Mouse (Mus musculus): ENCODE measurements around the gene Arsb. TPM values are rescaled to one million over a fixed set of nuclear protein-coding genes. Genes with fewer than 3 reads are reported as not detected.

Gene Arsb
- polyA plus RNA-seq, 1 experiment, result 49.7 TPM

DNA sequence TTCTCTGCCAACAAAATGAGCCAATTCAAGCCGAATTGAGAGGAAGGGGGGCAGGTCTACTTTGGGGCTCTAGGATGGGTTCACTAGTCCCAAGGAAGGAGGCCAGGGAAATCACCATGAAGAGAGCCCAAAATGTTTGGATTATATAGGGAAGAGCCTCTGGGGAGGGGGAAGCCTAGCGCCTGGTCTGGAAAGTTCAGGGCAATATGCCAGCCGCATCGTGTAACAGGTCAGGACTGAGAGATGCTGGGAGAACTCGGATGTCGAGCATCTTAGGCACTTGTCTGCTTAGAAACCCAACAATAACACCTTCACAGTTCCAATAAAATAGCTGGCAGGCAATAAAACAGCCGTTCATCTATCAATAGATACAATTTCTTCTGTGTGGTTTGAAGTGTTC lies 216.2 kb downstream of the Arsb start:
- H3K4me3 ChIP-seq (replicated peaks; ENCODE audit: insufficient read depth, low read depth, low read length), result no peak overlapping the region
- WGBS, result 46% methylated on average over 7 of the region's 7 CpGs
- no peaks in the 10 kb centered on the region for H3K27me3 ChIP-seq (ENCODE audit: control insufficient read depth, insufficient read depth, low read length)
- DNase-seq, result no peak
- TF ChIP-seq CTCF (IDR thresholded peaks at IDR 0.05; ENCODE audit: borderline replicate concordance, insufficient read depth, low read depth, low read length), result no peak
- no peak for TF ChIP-seq POLR2A (IDR thresholded peaks at IDR 0.05; ENCODE audit: borderline replicate concordance, insufficient read depth, low read length)
- H3K4me1 ChIP-seq (ENCODE audit: control insufficient read depth, insufficient read depth, low read length), result no peaks in the 10 kb centered on the region
- no peak overlapping the region for H3K27ac ChIP-seq (ENCODE audit: insufficient read depth, low read length)

DNA sequence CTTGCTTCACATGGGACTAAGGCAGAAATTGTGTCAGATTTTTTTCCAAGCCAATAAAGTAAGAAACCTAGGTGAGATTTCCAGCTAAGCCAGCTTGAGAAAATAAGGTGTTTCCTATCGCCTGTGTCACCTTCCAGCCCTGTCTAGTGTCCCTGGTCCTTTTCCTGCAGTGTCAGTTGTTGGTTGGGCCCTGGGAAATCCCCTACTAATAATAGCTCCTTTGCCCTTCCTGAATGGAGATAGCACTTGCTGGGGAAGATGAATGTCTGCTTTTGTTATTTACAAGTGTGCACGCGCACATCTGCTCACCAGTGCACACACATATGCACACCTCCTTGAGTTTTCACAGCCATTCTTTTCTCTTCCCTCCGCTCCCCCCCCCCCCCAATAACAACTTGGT lies 217.8 kb downstream of the Arsb start:
- TF ChIP-seq CTCF (IDR thresholded peaks at IDR 0.05; ENCODE audit: borderline replicate concordance, insufficient read depth, low read depth, low read length) (no peak), POLR2A (IDR thresholded peaks at IDR 0.05; ENCODE audit: borderline replicate concordance, insufficient read depth, low read length) (no peak)
- H3K27me3 ChIP-seq (ENCODE audit: control insufficient read depth, insufficient read depth, low read length), result no peaks in the 10 kb centered on the region
- no peak overlapping the region for H3K4me3 ChIP-seq (replicated peaks; ENCODE audit: insufficient read depth, low read depth, low read length)
- 89% methylated on average over 4 of the region's 4 CpGs for WGBS
- H3K27ac ChIP-seq (ENCODE audit: insufficient read depth, low read length), result no peak overlapping the region
- H3K4me1 ChIP-seq (ENCODE audit: control insufficient read depth, insufficient read depth, low read length), result no peaks in the 10 kb centered on the region
- DNase-seq, result no peak

GRCm38 (mm10) chr13:93989736-93990611 lies 218.5 kb downstream of the Arsb start:
- 77% methylated on average over 11 of the region's 11 CpGs for WGBS
- H3K4me1 ChIP-seq (ENCODE audit: control insufficient read depth, insufficient read depth, low read length), result no peaks in the 10 kb centered on the region
- TF ChIP-seq POLR2A (IDR thresholded peaks at IDR 0.05; ENCODE audit: borderline replicate concordance, insufficient read depth, low read length), result no peak
- TF ChIP-seq CTCF (IDR thresholded peaks at IDR 0.05; ENCODE audit: borderline replicate concordance, insufficient read depth, low read depth, low read length), result no peak
- no peak overlapping the region for H3K4me3 ChIP-seq (replicated peaks; ENCODE audit: insufficient read depth, low read depth, low read length)
- H3K27ac ChIP-seq (ENCODE audit: insufficient read depth, low read length), result no peak overlapping the region
- H3K27me3 ChIP-seq (ENCODE audit: control insufficient read depth, insufficient read depth, low read length), result no peaks in the 10 kb centered on the region
- no peak for DNase-seq

DNA sequence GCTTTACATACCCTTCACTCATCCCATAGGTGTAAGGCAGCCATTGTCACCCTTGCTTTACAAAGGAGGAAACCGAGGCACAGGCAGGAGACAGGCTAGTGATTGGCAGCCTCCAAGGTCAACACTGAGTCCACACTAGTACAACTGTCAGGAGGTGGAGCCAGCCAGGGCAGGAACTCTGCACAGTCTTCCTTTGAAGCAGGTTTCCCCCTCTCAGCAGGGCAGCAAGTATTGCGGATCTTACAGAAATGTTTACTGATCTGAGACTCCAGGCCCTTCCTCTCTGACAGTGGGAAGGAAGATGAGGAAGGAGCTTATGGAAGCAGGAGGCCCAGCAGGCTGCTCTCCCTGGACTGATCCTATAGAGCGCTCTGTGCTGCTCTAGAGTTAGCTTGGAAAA lies 219.4 kb downstream of the Arsb start:
- Histone ChIP-seq H3K27ac (ENCODE audit: insufficient read depth, low read length) (no peak overlapping the region), H3K4me1 (ENCODE audit: control insufficient read depth, insufficient read depth, low read length) (no peaks in the 10 kb centered on the region), H3K27me3 (ENCODE audit: control insufficient read depth, insufficient read depth, low read length) (no peaks in the 10 kb centered on the region), H3K4me3 (replicated peaks; ENCODE audit: insufficient read depth, low read depth, low read length) (no peak overlapping the region)
- WGBS, result 90% methylated on average over 3 of the region's 3 CpGs
- no peak for DNase-seq
- TF ChIP-seq CTCF (IDR thresholded peaks at IDR 0.05; ENCODE audit: borderline replicate concordance, insufficient read depth, low read depth, low read length), result no peak
- TF ChIP-seq POLR2A (IDR thresholded peaks at IDR 0.05; ENCODE audit: borderline replicate concordance, insufficient read depth, low read length), result no peak

DNA sequence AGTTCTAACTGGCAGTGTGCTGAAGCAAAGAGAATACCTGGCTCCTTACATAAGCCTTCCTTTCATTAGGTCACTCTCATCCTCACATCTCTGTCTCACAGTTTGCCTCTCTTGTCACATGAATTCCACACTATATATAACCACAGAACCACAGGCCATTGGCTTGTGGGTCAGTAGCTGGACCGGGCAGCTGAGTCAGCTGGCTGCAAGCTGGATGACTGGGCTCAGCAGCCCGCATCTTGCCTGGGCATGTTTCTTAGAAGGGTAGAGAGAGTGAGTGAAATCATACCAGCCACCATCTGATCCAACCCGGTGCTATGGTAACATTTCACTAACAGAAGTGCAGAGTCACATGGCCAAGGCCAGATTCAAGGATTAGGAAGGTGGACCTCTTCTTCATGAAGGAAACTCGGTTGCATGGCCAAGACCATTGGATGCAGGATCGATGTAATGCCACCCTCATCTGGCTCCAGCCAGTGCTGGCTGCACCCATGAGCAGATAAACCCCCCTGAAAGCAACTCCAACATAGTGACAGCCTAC lies 221.0 kb downstream of the Arsb start:
- Histone ChIP-seq H3K27me3 (ENCODE audit: control insufficient read depth, insufficient read depth, low read length) (no peaks in the 10 kb centered on the region), H3K4me1 (ENCODE audit: control insufficient read depth, insufficient read depth, low read length) (no peaks in the 10 kb centered on the region), H3K4me3 (replicated peaks; ENCODE audit: insufficient read depth, low read depth, low read length) (no peak overlapping the region), H3K27ac (ENCODE audit: insufficient read depth, low read length) (no peak overlapping the region)
- no peak for DNase-seq
- TF ChIP-seq CTCF (IDR thresholded peaks at IDR 0.05; ENCODE audit: borderline replicate concordance, insufficient read depth, low read depth, low read length) (no peak), POLR2A (IDR thresholded peaks at IDR 0.05; ENCODE audit: borderline replicate concordance, insufficient read depth, low read length) (no peak)
- WGBS, result 97% methylated on average over 5 of the region's 5 CpGs

Other genes starting within 250 kb of the Arsb start
- 0.16 TPM in 1 of 2 replicates, not detected in the other for gene Bhmt, start 133.7 kb upstream of the Arsb start, polyA plus RNA-seq (2012; rRNA removed)
- 0.22 and 0.39 TPM in 2 replicates for gene Bhmt2, start 97.3 kb upstream of the Arsb start, polyA plus RNA-seq (2012; rRNA removed)
- 0.11 TPM in 2 replicates for gene Dmgdh, start 97.2 kb upstream of the Arsb start, polyA plus RNA-seq (2012; rRNA removed)

Measured in cerebellum, adult 2 months (tissue).